Comparison of ENCODE assay signal across 8 mouse cellular contexts in genomic region chr10:81559163-81559626, GRCm38 (mm10). TPM values are rescaled to one million over a fixed set of nuclear protein-coding genes. Genes with fewer than 3 reads are reported as not detected.
A peak's percentile ranks its signal among the peaks of the same experiment; 100 is the strongest.
DNase-seq lines count a peak whose midpoint lies in the region; ATAC-seq and TF ChIP-seq lines count a peak whose summit lies in the region.

TSS of gene Aes (plus strand) at chr10:81559488.

- TF ChIP-seq CTCF in MEL (IDR thresholded peaks at IDR 0.05 in 2 of 3, conservative IDR thresholded peaks at IDR 0.05 in 1 of 3; ENCODE audit: control insufficient read depth in 1 of 3, insufficient read depth in 1 of 3, low read depth in 2 of 3, low read length in 3 of 3, poor library complexity in 1 of 3, severe bottlenecking in 1 of 3): no peak

- peaks cover 27% of the 10 kb centered on the region for H3K79me2 ChIP-seq in MEL (ENCODE audit: control insufficient read depth, insufficient read depth, low read length, poor library complexity)

- peak within 1 kb of the TSS; percentile 95 for H3K4me3 ChIP-seq in MEL (ENCODE audit: control insufficient read depth in 1 of 2, insufficient read depth in 1 of 2, low read depth in 2 of 2, low read length in 2 of 2)

- peak within 1 kb of the TSS; percentile 82 for H3K9ac ChIP-seq in MEL (ENCODE audit: control insufficient read depth, low read depth, low read length, poor library complexity, severe bottlenecking)

- H3K36me3 ChIP-seq in MEL (ENCODE audit: control insufficient read depth in 1 of 2, insufficient read depth in 2 of 2, low read length in 2 of 2): peaks cover 2 to 11% of the 10 kb centered on the region in 2 experiments; a peak in 2 of 4 replicates

- ATAC-seq in frontal cortex, adult (ENCODE audit: low TSS enrichment): peak; percentile 38
- no peak for ATAC-seq in hematopoietic stem cell, adult 5-6 weeks (replicated peaks in 1 of 2; ENCODE audit: insufficient read depth in 1 of 2, low FRiP score in 2 of 2, low TSS enrichment in 1 of 2, low read depth in 1 of 2, poor library complexity in 2 of 2, severe bottlenecking in 2 of 2)

- no peak; a peak in 2 of 4 replicates for TF ChIP-seq POLR2A in MEL (IDR thresholded peaks at IDR 0.05; ENCODE audit: control insufficient read depth in 1 of 2, insufficient read depth in 1 of 2, low read depth in 1 of 2, low read length in 2 of 2, poor library complexity in 1 of 2)

- TF ChIP-seq EP300 in MEL (IDR thresholded peaks at IDR 0.05; ENCODE audit: low read depth in 1 of 2, low read length in 2 of 2): no peak; a peak in 1 of 4 replicates

- no peak for TF ChIP-seq RAD21 in MEL (IDR thresholded peaks at IDR 0.05; ENCODE audit: low read depth, low read length)

- peak; percentile 48 for DNase-seq in MEL (ENCODE audit: low read depth, low spot score)
- DNase-seq in cerebellum, adult 11-12 months: peak; percentile 85
- peak; percentile 63 to 78 for DNase-seq in layer of hippocampus, postnatal 10 days (ENCODE audit: low spot score in 2 of 2)
- DNase-seq in lung, postnatal 10 days: peak; percentile 85
- DNase-seq in retina, postnatal 1 day: peak; percentile 74
- DNase-seq in urinary bladder, postnatal 14 days (ENCODE audit: low spot score): peak; percentile 80

- no peaks in the 10 kb centered on the region for H3K9me3 ChIP-seq in MEL (replicated peaks; ENCODE audit: insufficient read depth, low read length)

- H3K4me1 ChIP-seq in MEL (ENCODE audit: control insufficient read depth in 1 of 2, insufficient read depth in 2 of 2, low read length in 2 of 2): peaks cover 0 to 11% of the 10 kb centered on the region in 2 experiments; a peak in 3 of 4 replicates

- H3K27me3 ChIP-seq in MEL (ENCODE audit: control insufficient read depth in 1 of 2, insufficient read depth in 2 of 2, low read length in 2 of 2): no peaks in the 10 kb centered on the region

- H3K27ac ChIP-seq in MEL (ENCODE audit: control insufficient read depth, low read depth, low read length): peak within 1 kb of the TSS; percentile 62

TF ChIP-seq in MEL, 35 proteins besides CTCF, POLR2A, EP300 and RAD21:
- TF ChIP-seq NELFE (IDR thresholded peaks at IDR 0.05; ENCODE audit: low read depth, low read length) (peak; percentile 21), NRF1 (IDR thresholded peaks at IDR 0.05; ENCODE audit: insufficient read depth, low read depth, low read length, poor library complexity, severe bottlenecking) (peak; percentile 66), HCFC1 (IDR thresholded peaks at IDR 0.05; ENCODE audit: low read depth, low read length) (0 out of 2 replicates have a peak, but pooled peaks have one; percentile 24), MAZ (IDR thresholded peaks at IDR 0.05; ENCODE audit: low read depth, low read length) (peak; percentile 19; the same call in 1 of the 2 replicates), TCF12 (IDR thresholded peaks at IDR 0.05; ENCODE audit: low read depth, low read length) (0 out of 2 replicates have a peak, but pooled peaks have one; percentile 19), MXI1 (IDR thresholded peaks at IDR 0.05; ENCODE audit: low read depth, low read length) (no peak)

RNA-seq across cellular contexts. Expression of gene Aes, which starts in this region (rescaled TPM):
- total RNA-seq in MEL (2012; rRNA removed): 170 and 197 TPM in 2 replicates
- polyA plus RNA-seq in MEL (2012; ENCODE audit: insufficient read depth in 1 of 2, insufficient read length in 2 of 2, low read depth in 1 of 2, low replicate concordance in 2 of 2, missing spikeins in 1 of 2): 100 to 1,000 TPM in 1 of 2 experiments, not detected in 1; 355 TPM
- 204 and 238 TPM in 2 replicates for total RNA-seq in hematopoietic stem cell, adult 5-6 weeks (2017)
- total RNA-seq in layer of hippocampus, postnatal 10 days (2021): 100 to 1,000 TPM; 582 to 612 TPM
